Mouse (Mus musculus) liver, postnatal 0 days (tissue): ENCODE data around the gene Lrig1.

Experiments
- CTCF ChIP-seq: sonication (generic); IDR thresholded peaks from 2 replicates; pipeline ENCODE4 v1.5.1; 2016; ENCODE audit warnings: antibody characterized with exemption, low read depth
- EP300 ChIP-seq: IDR thresholded peaks from 2 replicates; pipeline ENCODE4 v1.6.1; 2016; ENCODE audit warnings: antibody characterized with exemption, low read depth, mild to moderate bottlenecking

- no peak for TF ChIP-seq CTCF
- no peak for TF ChIP-seq EP300
Measured at GRCm38 (mm10) chr6:94696182-94697080, 3.5 kb downstream of the Lrig1 start.
